Mouse (Mus musculus) yolk sac, embryonic 10.5 days (tissue): ENCODE data around the gene Gm20388.
"Not testable (repeated sequence)": the region's sequence is repeated elsewhere in the genome, so short reads cannot be mapped to it uniquely, and the experiment has no call there.

ENCODE experiments used
- DNase-seq: peaks from one replicate; pipeline ENCODE4 v3.0.0-alpha.2; 2017; ENCODE audit warnings: low spot score

Gm20388 gene

DNA sequence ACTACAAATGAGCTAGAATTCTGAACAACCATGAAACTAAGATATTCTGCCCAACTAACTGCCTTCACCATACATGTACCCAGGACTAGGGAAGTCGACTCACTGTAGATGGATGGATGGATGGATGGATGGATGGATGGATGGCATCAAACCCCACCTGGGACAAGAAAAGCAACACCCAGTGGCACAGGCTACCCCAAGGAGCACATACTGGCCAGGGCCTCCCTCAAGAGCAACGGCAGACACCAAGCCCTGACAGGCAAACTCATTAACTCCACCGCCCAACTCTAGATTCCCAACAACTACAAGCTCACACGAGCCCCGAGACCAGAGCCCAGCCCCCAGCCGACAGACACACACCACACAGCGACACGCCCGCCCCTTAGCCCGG is 3626.3 kb downstream of the Gm20388 start:
- no peak for DNase-seq

DNA sequence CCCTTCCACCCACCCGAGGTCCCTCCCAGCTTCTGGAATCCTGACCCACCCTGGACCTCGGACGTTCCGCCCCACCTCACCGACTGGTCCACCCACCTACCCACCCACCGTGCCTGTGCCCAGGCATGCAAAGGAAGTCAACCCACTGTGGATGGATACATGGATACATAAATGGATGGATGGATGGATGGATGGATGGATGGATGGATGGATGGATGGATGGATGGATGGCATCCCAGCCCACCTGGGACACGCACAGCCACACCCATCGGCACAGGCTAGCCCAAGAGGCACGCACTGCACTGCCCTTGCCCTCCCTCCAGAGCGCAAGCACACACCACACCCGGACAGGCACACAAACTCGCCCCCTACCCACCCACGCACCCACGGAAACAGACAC is 3627.0 kb downstream of the Gm20388 start:
- DNase-seq: not testable (repeated sequence)

DNA sequence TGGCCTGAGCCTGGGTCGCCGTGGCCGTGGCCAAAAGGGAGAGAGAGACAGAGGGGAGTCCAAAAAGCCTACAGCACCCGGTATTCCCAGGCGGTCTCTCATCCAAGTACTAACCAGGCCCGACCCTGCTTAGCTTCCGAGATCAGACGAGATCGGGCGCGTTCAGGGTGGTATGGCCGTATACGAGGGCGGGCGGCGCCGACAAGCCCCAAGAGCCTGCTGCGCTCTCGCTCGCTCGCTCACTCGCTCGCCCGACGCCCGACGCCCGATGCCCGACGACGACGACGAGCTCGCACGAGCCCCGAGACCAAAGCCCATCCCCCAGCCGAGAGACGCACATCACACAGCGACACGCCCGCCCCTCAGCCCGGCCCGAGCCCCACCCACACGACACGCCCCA is 3653.6 kb downstream of the Gm20388 start:
- not testable (repeated sequence) for DNase-seq

DNA sequence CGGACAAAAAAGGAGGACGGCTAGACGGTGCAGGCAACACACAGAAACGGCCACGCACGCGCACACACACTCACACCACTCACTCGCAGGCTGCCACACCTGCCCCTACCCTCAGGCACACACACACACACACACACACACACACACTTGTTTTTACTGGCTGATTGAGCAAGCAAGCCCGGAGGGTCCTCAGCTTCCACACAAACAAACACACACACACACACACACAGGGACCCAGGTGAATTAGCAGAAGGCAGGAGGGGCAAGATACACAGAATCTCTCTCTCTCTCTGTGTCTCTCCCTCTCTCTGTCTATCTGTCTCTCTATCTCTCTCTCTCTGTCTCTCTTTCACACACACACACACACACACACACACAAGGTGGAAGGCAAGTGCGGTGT is 3664.7 kb downstream of the Gm20388 start:
- DNase-seq: not testable (repeated sequence)

DNA sequence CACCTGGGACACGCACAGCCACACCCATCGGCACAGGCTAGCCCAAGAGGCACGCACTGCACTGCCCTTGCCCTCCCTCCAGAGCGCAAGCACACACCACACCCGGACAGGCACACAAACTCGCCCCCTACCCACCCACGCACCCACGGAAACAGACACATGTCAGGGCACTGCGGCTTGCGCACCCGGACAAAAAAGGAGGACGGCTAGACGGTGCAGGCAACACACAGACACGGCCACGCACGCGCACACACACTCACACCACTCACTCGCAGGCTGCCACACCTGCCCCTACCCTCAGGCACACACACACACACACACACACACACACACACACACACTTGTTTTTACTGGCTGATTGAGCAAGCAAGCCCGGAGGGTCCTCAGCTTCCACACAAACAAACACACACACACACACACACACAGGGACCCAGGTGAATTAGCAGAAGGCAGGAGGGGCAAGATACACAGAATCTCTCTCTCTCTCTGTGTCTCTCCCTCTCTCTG is 3690.1 kb downstream of the Gm20388 start:
- not testable (repeated sequence) for DNase-seq

DNA sequence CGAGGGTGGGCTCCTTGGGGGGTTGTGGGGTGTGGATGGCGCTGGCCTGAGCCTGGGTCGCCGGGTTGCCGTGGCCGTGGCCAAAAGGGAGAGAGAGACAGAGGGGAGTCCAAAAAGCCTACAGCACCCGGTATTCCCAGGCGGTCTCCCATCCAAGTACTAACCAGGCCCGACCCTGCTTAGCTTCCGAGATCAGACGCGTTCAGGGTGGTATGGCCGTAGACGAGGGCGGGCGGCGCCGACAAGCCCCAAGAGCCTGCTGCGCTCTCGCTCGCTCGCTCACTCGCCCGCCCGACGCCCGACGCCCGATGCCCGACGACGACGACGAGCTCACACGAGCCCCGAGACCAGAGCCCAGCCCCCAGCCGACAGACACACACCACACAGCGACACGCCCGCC is 3690.8 kb downstream of the Gm20388 start:
- not testable (repeated sequence) for DNase-seq

DNA sequence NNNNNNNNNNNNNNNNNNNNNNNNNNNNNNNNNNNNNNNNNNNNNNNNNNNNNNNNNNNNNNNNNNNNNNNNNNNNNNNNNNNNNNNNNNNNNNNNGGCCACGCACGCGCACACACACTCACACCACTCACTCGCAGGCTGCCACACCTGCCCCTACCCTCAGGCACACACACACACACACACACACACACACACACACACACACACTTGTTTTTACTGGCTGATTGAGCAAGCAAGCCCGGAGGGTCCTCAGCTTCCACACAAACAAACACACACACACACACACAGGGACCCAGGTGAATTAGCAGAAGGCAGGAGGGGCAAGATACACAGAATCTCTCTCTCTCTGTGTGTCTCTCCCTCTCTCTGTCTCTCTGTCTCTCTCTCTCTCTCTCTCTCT is 3702.0 kb downstream of the Gm20388 start:
- not testable (repeated sequence) for DNase-seq

DNA sequence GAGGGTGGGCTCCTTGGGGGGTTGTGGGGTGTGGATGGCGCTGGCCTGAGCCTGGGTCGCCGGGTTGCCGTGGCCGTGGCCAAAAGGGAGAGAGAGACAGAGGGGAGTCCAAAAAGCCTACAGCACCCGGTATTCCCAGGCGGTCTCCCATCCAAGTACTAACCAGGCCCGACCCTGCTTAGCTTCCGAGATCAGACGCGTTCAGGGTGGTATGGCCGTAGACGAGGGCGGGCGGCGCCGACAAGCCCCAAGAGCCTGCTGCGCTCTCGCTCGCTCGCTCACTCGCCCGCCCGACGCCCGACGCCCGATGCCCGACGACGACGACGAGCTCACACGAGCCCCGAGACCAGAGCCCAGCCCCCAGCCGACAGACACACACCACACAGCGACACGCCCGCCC is 3712.9 kb downstream of the Gm20388 start:
- not testable (repeated sequence) for DNase-seq

DNA sequence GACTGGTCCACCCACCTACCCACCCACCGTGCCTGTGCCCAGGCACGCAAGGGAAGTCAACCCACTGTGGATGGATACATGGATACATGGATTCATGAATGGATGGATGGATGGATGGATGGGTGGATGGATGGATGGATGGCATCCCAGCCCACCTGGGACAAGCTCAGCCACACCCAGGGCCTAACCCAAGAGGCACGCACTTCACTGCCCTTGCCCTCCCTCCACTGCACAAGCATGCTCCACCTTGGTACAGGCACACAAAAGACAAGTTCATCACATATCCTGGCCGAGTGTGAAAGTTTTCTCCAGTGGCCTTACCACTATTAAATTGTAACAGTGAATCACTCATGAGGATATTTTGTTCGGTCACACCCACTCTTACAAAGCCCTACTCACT is 3713.6 kb downstream of the Gm20388 start:
- DNase-seq: no peak

DNA sequence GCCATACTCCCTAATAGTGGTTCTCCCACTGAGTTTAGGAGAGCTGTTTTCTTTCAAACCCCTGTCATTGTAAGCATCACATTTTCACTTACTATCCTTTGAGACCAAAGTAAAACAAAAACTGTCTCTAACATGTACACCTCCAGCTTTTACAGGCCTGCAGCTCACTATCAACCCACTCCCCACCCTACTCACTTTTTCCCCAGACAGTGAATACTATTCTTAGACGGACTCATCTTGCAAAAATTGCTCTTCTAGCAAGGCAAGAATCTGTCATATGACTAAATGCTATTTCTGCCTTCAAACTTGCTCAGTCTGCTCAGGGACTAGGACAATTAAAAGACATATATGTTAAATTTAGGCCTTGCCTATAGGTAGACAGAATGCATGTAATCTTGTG is 3714.1 kb downstream of the Gm20388 start:
- DNase-seq: no peak

DNA sequence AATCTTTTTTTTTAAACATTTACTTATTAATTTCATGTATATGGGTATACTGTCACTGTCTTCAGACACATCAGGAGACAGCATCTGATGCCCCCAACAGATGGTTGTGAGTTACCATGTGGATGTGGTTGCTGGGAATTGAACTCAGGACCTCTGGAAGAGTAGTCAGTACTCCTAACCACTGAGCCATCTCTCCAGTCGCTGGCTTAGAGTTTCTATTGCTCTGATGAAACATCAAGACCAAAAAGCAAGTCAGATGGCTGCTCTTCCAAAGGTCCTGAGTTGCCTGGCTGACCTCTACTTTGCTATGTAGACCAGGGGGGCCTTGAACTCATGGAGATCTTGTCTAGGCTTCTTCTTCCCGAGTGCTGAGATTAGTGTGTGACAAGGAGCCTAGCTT is 3715.1 kb downstream of the Gm20388 start:
- no peak for DNase-seq

DNA sequence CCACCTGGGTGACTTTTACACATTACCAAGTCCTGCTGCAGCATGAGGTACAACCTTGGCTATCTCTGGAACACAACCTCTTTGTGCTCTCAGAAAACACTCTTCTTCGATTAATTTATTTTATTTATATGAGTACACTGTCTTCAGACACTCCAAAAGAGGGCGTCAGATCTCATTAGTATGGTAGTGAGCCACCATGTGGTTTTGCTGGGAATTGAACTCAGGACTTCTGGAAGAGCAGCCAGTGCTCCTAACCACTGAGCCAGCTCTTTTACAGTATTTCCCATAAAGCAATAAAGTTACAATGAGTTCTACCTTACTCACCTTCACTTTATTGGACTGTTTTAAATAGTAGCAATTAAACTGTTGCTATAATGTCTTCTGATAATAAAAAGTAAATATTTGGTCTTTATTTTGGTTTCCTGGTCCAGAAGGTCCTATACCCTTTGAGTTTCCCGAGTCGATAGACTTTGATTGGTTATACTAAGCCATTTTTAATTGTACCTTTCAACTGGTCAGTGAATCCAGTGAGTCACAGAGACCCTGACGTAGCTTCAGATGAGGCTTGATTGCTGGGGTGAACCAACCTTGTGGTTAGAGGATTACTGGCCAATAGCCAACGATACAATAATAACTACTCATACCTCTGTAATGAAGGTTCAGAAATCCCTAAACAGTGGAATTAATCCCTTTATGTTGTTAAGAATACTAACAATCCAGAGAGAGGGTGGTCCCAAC is 3716.9 kb downstream of the Gm20388 start:
- DNase-seq: no peak

DNA sequence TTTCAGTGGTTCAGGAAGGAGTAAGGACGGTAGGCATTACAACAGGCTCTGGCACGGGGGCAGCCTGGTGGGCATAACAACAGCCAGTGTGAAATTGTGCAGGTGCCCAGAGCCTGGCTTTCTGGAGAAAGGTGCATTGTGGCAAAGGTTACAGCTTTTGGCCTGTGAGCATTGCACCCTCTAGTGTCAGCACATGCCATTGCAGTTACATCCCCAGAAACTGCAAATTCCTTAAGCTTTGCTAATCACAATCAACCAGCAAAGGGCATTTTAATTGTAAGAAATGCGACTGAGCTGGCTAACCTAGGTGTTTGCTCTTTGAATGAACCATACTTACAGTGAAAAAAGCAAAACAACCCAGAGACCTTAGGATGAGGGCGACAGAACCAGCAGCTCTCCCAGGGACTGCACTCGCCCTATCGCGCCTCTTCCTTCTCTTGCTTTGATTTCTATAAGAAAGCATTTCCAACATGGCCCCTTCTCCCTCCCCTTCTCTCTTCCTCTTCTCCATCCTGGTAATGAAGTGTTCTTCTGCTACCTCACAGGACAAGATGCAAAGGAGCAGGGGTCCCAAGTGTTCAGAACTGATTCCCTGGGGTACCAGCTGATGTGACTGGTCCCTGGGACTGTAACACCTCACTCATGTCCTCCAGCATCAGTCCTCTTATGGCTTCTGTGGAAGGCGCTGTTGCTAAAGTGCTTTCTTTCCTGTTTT is 3717.8 kb downstream of the Gm20388 start:
- peak; percentile 44 for DNase-seq

DNA sequence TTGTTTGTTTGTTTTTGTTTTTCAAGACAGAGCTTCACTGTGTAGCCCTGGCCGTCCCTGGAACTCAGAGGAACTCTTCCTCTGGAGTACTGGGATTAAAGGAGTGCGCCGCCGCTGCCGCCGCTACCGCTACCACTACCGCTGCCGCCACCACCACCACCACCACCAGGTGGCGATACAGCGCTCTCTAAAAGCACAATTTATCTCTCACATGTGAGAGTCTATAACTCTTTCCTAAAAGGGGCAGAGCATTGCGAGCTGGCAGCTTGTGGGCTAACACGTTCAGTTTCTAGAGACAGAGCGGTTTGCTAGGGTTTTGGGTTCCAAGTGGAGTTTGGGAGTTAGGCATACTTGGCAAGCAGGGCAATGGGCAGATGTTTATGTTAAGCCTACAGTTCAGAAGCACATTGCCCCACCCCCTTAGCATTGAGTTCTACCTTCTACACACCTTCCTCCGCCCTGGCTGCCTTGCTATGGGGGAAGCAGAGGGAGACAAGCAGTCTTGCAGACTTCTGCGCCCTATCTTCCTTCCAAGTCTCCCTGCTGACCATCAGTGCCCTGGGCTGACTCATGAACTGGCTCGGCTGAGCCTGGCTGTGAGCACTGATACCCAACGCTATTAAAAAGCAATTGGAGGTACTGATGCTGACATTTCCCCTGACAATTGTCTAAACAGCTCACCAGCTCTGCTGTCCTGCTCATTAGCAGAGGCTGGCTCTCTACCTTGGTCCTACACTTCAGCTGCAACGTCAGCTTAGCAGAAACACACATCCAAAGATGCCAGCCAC is 3718.5 kb downstream of the Gm20388 start:
- peak; percentile 79 for DNase-seq

DNA sequence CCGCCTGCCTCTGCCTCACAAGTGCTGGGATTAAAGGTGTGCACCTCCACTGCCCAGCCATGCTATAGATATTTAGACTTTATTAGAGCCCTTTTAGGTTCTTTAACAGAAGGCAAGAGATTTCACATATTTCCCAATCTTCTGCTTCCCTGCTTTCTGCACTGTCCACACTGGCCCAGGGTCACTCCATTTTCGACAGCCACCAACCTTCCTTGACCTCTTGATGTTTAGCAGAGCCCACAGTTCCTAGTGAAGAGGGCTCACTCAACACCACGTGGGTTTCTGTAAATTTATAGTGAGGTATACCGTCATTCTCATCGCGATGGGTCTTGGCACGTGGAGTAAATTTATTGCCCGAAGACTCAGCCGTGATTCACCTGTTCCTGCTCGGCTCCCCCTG is 3719.4 kb downstream of the Gm20388 start:
- no peak for DNase-seq

DNA sequence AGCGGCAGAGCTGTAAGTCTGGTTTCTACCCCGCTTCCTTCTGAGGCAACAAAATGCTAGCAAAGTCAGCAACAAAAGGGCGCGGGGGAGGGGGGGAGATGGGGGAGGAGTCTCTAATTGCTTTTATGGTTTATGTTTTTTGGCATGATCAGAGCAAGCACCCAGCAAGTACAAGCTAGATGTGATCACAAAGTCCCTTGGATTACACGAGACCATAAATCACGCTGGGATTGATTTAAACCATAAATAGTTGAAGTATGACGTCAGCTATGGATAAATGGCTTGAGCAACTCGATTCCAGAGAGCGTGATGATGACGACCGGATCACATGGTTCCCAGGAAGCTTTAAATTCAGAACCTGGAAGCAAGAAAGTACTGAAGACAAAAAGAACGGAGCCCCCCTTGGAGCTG is 3720.2 kb downstream of the Gm20388 start:
- DNase-seq: no peak

DNA sequence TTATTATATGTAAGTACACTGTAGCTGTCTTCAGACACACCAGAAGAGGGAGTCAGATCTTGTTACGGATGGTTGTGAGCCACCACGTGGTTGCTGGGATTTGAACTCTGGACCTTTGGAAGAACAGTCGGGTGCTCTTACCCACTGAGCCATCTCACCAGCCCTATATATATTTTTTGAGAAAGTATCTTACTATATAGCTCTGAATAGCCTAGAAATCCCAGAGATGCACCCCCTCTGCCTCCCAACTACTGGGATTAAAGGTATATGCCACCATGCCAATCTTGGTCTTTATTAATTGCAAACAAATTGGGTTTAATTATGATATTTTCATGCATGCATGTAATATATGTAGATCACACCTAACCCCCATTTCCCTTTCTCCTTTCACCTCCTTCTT is 3721.1 kb downstream of the Gm20388 start:
- DNase-seq: not testable (repeated sequence)

DNA sequence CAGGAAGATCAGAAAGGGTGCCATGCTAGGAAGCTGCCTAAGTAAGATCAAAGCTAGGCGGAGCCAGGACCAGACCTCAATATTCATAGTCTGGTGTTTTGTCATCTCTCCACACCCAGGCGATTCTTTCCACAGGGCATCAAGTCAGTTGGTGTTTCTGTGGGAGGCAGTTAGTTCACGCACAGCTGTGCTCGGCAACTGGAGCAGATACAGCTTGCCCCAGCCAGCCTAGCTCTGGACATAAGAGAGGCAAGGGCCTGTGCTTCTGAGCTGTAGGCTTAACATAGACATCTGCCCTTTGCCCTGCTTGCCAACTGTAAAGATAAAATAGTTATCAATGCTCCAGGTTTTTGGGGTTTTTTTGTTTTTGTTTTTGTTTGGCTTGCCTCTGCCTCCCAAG is 3721.6 kb downstream of the Gm20388 start:
- no peak for DNase-seq

DNA sequence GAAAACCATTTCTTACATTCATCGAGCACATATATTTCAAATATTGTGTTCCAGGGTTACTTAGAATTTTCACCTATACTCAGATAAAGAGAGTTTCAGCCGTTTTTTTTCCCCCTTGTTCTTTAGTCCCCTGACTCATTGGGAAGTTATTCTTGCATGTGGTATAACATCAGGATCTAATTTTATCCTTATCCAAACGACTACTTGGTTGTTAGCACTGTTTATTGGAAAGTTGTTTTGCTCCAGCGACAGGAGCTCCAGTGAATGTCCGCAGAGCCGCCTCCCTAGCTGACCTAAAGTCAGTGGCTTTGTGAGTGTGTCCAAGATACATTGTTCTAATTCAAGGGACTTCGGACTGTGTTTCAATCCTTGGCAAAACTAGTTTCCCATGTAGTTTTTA is 3723.2 kb downstream of the Gm20388 start:
- DNase-seq: no peak

DNA sequence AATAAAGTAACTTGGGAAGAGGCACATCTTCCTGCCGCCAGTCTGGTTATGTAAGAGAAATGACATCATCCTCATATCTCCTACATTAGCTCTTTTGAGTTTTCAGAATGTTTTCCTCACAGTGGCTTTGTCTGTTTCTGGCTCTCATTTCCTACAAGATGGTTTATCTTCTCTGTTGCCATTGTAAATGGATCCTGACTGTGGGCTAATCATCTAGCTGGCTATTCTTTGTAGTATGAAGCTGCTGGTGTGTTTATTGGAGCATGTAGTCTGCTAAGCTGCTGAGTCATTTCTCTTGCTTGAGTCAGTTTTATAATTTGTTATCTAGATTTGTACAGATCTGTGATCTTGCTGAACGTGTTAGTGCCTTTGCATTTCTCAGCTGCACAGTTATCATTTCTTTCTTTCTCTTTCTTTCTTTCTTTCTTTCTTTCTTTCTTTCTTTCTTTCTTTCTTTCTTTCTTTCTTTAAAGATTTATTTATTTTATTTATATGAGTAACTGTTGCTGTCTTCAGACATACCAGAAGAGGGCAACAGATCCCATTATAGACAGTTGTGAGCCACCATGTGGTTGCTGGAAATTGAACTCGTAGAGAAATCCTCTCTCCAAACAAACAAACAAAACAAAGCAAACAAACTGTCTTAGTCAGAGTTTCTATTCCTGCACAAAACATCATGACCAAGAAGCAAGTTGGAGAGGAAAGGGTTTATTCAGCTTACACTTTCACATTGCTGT is 3723.9 kb downstream of the Gm20388 start:
- no peak for DNase-seq

DNA sequence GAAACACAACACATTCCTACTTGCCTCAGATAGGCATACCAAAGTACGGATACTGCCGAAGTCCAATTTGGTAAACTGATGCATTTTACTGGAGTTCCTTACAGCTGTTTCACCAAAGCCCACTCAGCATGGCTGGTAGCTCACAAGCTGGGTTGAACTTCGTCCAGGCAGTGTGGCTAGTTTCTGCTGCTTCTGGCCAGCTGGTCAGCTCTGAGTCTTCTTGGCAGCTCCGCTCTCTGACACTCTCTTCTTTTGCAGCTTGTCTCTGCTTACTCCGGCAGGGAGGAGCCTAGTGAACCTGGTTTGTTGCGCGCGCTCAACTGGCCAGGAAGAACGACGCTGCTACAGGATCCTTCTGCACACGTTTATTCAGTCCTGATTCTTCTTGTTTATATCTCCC is 3725.0 kb downstream of the Gm20388 start:
- peak; percentile 31 for DNase-seq
